Mouse (Mus musculus): Measurements from ENCODE around the gene Bag5. TPM values are rescaled to one million over a fixed set of nuclear protein-coding genes. Genes with fewer than 3 reads are reported as not detected.

The Bag5 gene
- total RNA-seq, 2 experiments from 2014 or later: 60.9 to 61.8 TPM

DNA sequence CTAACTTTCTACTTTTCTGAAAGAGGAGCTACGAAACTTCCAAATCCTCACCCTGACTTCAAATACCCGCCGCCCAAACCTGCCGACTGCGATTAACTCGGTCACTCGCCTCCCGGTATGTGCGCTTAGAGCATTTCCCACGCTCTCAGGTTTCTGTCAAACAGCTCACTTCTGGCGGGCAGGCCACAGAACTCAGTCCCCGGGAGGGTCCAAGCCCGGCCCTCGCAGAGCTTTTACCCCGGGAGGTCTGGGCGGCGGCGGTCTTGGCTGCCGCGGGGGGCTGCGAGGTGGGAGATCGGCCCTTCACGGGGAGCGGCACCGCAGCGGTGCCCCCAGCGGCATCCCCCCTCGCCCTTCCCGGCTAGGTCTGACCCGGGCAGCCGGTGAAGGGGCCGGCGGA, 581 bp downstream of the Bag5 start:
- Histone ChIP-seq H3K4me3 (peak overlapping the region; percentile 79), H3K27ac (peak overlapping the region; percentile 87)
- TF ChIP-seq CTCF (IDR thresholded peaks at IDR 0.05): no peak
- intact Hi-C loops (cut with DNase I): loop anchor here (5.0 kb wide), 1 partner anchor 45 kb away; no protein-coding TSS in a partner anchor
- DNase-seq (ENCODE audit: extremely low spot score in 1 of 2, low spot score in 2 of 2): no peak

DNA sequence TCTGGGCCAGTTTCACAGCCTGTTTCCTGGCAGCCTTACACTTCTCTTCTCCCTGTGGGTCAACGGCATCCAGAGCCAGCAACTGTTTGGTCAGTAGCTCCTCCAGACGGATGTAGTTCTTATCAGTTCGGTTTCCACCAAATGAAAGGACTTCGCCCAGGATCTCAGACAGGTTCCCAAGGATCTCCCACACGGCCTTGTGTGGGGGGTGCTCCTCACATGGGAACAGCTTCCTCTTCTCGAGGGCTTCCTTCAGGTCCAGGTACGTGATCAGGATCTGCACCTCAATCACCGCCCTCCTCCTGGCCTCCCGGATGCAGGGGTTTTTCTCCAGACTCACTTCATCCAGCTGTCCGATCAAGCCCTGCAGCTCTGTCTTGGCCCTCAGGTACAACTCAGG, 3.0 kb downstream of the Bag5 start:
- intact Hi-C loops (cut with DNase I): loop anchor here (5.0 kb wide), 1 partner anchor 43 kb away; no protein-coding TSS in a partner anchor

DNA sequence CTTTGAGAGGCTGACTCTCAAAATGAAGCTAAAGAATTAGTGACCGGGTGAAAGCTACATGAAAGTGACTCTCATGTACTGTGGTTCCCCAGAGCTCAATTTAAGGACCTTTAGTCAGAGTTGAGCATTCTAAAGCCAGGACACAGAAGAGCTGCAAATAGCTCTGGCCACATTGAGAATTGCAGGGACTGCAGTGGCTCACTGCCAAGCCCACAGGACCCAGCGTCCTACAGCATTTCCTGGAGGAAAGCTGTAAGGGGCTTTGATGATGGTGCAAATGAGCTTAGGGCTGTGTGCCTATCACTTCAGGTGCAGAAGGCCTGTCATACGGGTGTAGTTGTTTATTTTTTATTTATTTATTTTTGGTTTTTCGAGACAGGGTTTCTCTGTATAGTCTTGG, 4.9 kb downstream of the Bag5 start:
- TF ChIP-seq CTCF (IDR thresholded peaks at IDR 0.05): peak; percentile 1; the same call in 1 of the 2 replicates
- Histone ChIP-seq H3K4me3 (no peak overlapping the region), H3K27ac (peak overlapping the region; percentile 62)
- intact Hi-C loops (cut with DNase I): no loop called here
- no peak for DNase-seq (ENCODE audit: extremely low spot score in 1 of 2, low spot score in 2 of 2)

More for the DNA sequence above, 3.0 kb downstream of the Bag5 start:
- no peak for TF ChIP-seq CTCF (IDR thresholded peaks at IDR 0.05)
- H3K4me3 ChIP-seq: no peak overlapping the region
- H3K27ac ChIP-seq: no peak overlapping the region
- no peak for DNase-seq (ENCODE audit: extremely low spot score in 1 of 2, low spot score in 2 of 2)

DNA sequence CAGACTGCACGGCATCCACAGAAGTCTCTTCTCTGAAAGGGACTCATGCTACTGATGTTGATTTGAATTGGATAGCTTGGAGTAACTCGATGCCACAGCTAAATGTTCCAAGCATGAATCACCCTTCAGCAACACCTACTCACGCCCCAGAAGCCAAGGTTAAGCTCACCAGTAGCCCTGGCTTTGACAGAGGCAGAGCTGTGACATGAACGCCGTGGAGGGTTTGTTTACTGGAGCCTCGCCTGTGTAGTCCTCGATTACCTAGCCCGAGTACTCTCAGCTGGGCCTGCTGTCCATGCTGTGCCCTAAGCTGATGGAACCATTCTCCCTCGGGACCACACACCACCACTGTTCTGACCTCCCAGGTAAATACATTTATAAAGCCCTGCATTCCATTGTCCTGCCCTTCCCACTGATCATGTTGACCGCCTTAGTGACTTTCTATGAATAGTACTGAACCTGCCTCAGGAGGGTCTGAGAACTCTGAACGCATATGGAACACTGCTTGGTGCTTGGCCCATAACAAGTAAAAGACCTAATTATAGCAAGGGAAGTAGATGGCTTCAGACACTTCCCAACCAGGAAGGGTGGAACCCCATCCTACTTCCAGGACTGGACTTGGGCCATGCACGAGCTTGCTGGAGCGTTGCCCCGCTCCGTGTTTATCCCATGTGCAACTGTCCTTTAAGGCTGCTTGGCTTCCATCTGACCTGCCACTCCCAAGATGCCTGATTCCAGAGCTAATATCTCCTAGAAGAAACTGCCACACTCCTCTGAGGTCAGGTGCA, 7.7 kb downstream of the Bag5 start:
- H3K4me3 ChIP-seq: no peak overlapping the region
- no peak for TF ChIP-seq CTCF (IDR thresholded peaks at IDR 0.05)
- peak overlapping the region; percentile 73 for H3K27ac ChIP-seq
- DNase-seq (ENCODE audit: extremely low spot score in 1 of 2, low spot score in 2 of 2): no peak
- intact Hi-C loops (cut with DNase I): no loop called here

DNA sequence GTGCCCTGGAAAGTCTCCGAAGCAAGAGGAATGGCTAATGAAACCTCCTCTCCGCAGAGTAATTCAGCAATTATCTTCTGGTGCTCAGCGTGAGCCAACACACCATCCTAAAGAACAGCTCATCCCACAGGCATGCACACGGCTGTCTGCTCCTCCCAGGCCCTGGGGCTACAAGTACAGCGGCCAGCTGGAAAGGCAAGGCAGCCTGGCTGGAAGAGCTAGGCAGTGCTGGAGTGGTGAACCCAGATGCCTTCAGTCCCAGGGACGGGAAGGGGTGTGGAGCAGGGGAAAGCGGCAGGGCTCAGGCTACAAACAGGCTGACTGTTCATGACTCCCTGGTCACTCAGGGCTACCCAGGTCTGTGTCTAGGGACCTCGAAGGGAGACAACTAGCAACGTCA, 8.4 kb downstream of the Bag5 start:
- no peak for DNase-seq (ENCODE audit: extremely low spot score in 1 of 2, low spot score in 2 of 2)
- intact Hi-C loops (cut with DNase I): no loop called here
- peak overlapping the region; percentile 73 for H3K27ac ChIP-seq

DNA sequence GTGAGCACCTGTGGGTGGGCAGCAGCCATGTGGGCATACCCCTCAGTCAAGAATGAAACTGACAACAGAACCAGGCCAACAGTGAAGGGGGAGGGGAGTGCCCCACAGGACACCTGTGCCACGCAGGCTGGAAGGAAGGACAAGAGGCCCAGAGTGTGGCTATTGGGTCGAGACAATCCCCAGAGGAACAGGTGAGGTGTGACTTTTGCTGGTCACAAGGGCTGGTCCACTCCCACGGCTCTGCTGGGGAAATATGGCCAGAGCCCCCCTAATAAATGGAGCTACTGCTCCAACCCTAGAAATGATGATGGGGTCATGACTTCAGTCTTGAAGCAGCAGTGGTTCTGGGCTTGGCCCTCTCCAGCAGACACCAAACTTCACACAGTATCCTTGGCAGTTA, 9.8 kb downstream of the Bag5 start:
- intact Hi-C loops (cut with DNase I): no loop called here
- no peak for TF ChIP-seq CTCF (IDR thresholded peaks at IDR 0.05)
- no peak overlapping the region for H3K4me3 ChIP-seq
- DNase-seq (ENCODE audit: extremely low spot score in 1 of 2, low spot score in 2 of 2): no peak
- H3K27ac ChIP-seq: no peak overlapping the region

More for the DNA sequence above, 8.4 kb downstream of the Bag5 start:
- no peak overlapping the region for H3K4me3 ChIP-seq
- TF ChIP-seq CTCF (IDR thresholded peaks at IDR 0.05): no peak

- DNase-seq (ENCODE audit: extremely low spot score in 1 of 2, low spot score in 2 of 2): peak in 1 of 2 experiments; percentile 60
- intact Hi-C loops (cut with DNase I): no loop called here
- Histone ChIP-seq H3K4me3 (no peak overlapping the region), H3K27ac (peak overlapping the region; percentile 82)
- no peak for TF ChIP-seq CTCF (IDR thresholded peaks at IDR 0.05)
Measured at GRCm38 (mm10) chr12:111700920-111701458, 12.1 kb downstream of the Bag5 start.

- peak overlapping the region; percentile 83 for H3K27ac ChIP-seq
- no peak for DNase-seq (ENCODE audit: extremely low spot score in 1 of 2, low spot score in 2 of 2)
- no peak for TF ChIP-seq CTCF (IDR thresholded peaks at IDR 0.05)
- intact Hi-C loops (cut with DNase I): no loop called here
- no peak overlapping the region for H3K4me3 ChIP-seq
Measured at GRCm38 (mm10) chr12:111699542-111699941, 13.5 kb downstream of the Bag5 start.

- no peak for TF ChIP-seq CTCF (IDR thresholded peaks at IDR 0.05)
- DNase-seq (ENCODE audit: extremely low spot score in 1 of 2, low spot score in 2 of 2): no peak
- Histone ChIP-seq H3K4me3 (no peak overlapping the region), H3K27ac (peak overlapping the region; percentile 83)
- intact Hi-C loops (cut with DNase I): no loop called here
Measured at GRCm38 (mm10) chr12:111698346-111698913, 14.6 kb downstream of the Bag5 start.

- no peak for DNase-seq (ENCODE audit: extremely low spot score in 1 of 2, low spot score in 2 of 2)
- no peak for TF ChIP-seq CTCF (IDR thresholded peaks at IDR 0.05)
- Histone ChIP-seq H3K4me3 (no peak overlapping the region), H3K27ac (peak overlapping the region; percentile 83)
- intact Hi-C loops (cut with DNase I): no loop called here
Measured at GRCm38 (mm10) chr12:111697708-111698107, 15.3 kb downstream of the Bag5 start.

GRCm38 (mm10) chr12:111696239-111696638, 16.8 kb downstream of the Bag5 start:
- no peak overlapping the region for H3K4me3 ChIP-seq
- peak; percentile 79 for TF ChIP-seq CTCF (IDR thresholded peaks at IDR 0.05)
- intact Hi-C loops (cut with DNase I): loop anchor here (1.0 kb wide), 2 partner anchors 28 to 43 kb away; no protein-coding TSS in a partner anchor
- H3K27ac ChIP-seq: peak overlapping the region; percentile 91
- peak; percentile 76 to 77 for DNase-seq (ENCODE audit: extremely low spot score in 1 of 2, low spot score in 2 of 2)
